ENCODE assay signal across 14 mouse cellular contexts in the genomic region with DNA sequence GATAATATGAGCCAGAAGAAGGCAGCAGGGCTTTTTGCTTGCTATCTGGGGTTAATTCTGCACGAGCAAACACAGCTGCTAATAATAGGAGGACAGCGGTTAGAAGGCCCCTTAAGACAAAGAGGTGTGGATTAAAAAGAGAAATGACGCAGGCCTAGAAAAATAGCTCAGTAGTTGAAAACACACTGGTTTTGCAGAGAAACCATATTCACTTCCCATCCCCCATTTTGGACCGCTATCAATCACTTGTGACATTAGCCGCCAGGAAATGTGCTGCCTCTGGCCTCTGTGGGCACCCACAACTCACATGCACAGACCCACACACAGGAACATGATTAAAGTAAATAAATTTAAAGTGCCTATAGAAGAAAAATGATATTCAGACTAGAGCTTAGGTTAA.
A peak's percentile ranks its signal among the peaks of the same experiment; 100 is the strongest.
DNase-seq lines count a peak whose midpoint lies in the region; ATAC-seq and TF ChIP-seq lines count a peak whose summit lies in the region.
"Had no signal": no experiment of that assay in that cellular context is flagged by ENCODE, and none has a peak within 500 bp of the region (broad histone marks: within the 10 kb centered on the region; RNA-seq: fewer than 3 reads in every experiment).

No protein-coding gene starts in this region.

- H3K9ac ChIP-seq in lung, embryonic 14.5 days = no peak overlapping the region
- H3K9ac ChIP-seq: intestine, embryonic 15.5 days; limb, embryonic 15.5 days had no signal

- H3K4me3 ChIP-seq in lung, embryonic 14.5 days (ENCODE audit: low read depth, low read length) = no peak overlapping the region
- H3K4me3 ChIP-seq: intestine, embryonic 15.5 days; limb, embryonic 15.5 days had no signal

- no peaks in the 10 kb centered on the region for H3K27me3 ChIP-seq in lung, embryonic 14.5 days (ENCODE audit: insufficient read depth, low read length)
- H3K27me3 ChIP-seq: intestine, embryonic 15.5 days; limb, embryonic 15.5 days had no signal

- no peak overlapping the region for H3K4me2 ChIP-seq in lung, embryonic 14.5 days
- H3K4me2 ChIP-seq: intestine, embryonic 15.5 days; limb, embryonic 15.5 days had no signal

- 45% methylated on average over 5 of the region's 5 CpGs for WGBS in lung, embryonic 14.5 days

- no peak for ATAC-seq in lung, embryonic 14.5 days (ENCODE audit: insufficient read depth)
- ATAC-seq: forebrain, embryonic 16.5 days had no signal

- no peak for TF ChIP-seq CTCF in lung, embryonic 14.5 days (IDR thresholded peaks at IDR 0.05; ENCODE audit: low read depth)

- H3K4me1 ChIP-seq in lung, embryonic 14.5 days (ENCODE audit: insufficient read depth) = no peaks in the 10 kb centered on the region
- H3K4me1 ChIP-seq: intestine, embryonic 15.5 days; limb, embryonic 15.5 days had no signal

- no peak overlapping the region for H3K27ac ChIP-seq in lung, embryonic 14.5 days (ENCODE audit: low read depth)
- H3K27ac ChIP-seq: intestine, embryonic 15.5 days; limb, embryonic 15.5 days had no signal

- H3K9me3 ChIP-seq in lung, embryonic 14.5 days (ENCODE audit: low read depth, low read length) = no peaks in the 10 kb centered on the region
- H3K9me3 ChIP-seq: intestine, embryonic 15.5 days; limb, embryonic 15.5 days had no signal

- no peaks in the 10 kb centered on the region for H3K36me3 ChIP-seq in lung, embryonic 14.5 days (ENCODE audit: insufficient read depth)
- H3K36me3 ChIP-seq: intestine, embryonic 15.5 days; limb, embryonic 15.5 days had no signal

- peak; percentile 25 to 33 for DNase-seq in cerebellum, postnatal 10 days
- DNase-seq in cerebellum, adult 9-11 months = no peak
- peak; percentile 10 for DNase-seq in lung, embryonic 14.5 days
- no peak for DNase-seq in lung, postnatal 14 days
- DNase-seq in embryo, embryonic 11 days = peak; percentile 16
- DNase-seq in naive thymus-derived CD4-positive, alpha-beta T cell, adult 2 months (ENCODE audit: low read depth) = peak; percentile 25
- DNase-seq in adrenal gland, postnatal 36 days = no peak
- DNase-seq in Muller cell, postnatal 12 days (ENCODE audit: inconsistent ontology term) = no peak
- DNase-seq: cerebellum, adult 9-10 months; gastrocnemius, postnatal 14 days; kidney, postnatal 36 days had no signal

Comparison
In these comparisons a context has a peak if more than half of its experiments do, and no peak if none do; other contexts are left out.
1. DNase-seq: peak in cerebellum, postnatal 10 days (2 of 2), lung, embryonic 14.5 days (single experiment), embryo, embryonic 11 days (single experiment) and naive thymus-derived CD4-positive, alpha-beta T cell, adult 2 months (single experiment); none in cerebellum, adult 9-11 months (single experiment), lung, postnatal 14 days (single experiment), adrenal gland, postnatal 36 days (0 of 2) and Muller cell, postnatal 12 days (single experiment).